Mouse (Mus musculus) liver, adult (tissue): ENCODE results near the gene Ing3.

ENCODE experiments used
- GATA4 ChIP-seq: IDR thresholded peaks from 2 replicates; pipeline ENCODE4 v1.6.1; 2014; ENCODE audit warnings: mild to moderate bottlenecking, low read length; ENCODE audit not compliant: insufficient replicate concordance

The Ing3 gene

GRCm38 (mm10) chr6:22008346-22008745 lies 59.0 kb downstream of the Ing3 start:
- TF ChIP-seq GATA4, result no peak

- TF ChIP-seq GATA4, result no peak
These were observed 60.9 kb downstream of the Ing3 start for GRCm38 (mm10) chr6:22010258-22010657.

DNA sequence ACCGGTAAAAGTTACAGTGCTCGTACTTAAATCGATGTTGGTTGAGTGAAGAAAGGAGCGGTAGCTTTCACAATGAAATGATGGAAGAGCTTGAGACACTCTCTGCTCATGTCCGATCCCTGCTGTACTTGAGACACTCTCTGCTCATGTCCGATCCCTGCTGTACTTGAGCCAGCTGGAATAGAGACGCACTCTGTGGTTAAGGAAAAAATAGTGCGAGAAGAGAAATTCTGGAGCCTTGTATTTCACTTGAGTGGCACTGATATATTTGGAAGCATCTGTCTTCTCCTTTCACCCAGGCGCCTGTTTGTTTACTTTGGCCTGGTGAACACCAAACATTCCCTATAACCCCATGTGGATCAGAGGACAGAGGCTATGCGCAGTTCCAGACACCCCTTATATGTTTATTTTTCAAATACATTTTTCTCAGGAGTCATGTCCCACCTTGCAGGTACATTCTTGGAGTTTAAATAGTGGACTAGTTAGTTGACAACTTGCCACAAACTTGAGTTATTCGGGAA lies 61.5 kb downstream of the Ing3 start:
- no peak for TF ChIP-seq GATA4

DNA sequence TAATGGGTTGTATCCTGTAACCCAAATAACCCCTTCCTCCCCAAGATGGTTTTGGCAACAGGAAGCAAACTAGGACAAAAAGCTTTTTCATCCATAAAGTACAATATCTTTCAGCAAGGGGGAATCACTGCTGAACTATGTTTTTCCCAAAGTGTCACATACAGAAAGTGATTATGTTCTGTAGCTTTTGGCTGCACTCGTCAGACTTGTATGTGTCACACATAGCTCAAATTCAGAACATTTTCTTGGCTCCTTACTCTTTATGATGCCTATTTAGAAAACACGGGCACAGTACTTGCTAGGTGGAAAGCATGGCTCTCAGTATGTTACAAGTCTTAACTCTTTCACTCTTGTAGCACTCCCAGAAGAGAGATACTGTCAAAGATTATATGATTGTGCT lies 62.2 kb downstream of the Ing3 start:
- no peak for TF ChIP-seq GATA4

GRCm38 (mm10) chr6:22012099-22012498 lies 62.7 kb downstream of the Ing3 start:
- TF ChIP-seq GATA4, result no peak

- no peak for TF ChIP-seq GATA4
These were observed 63.1 kb downstream of the Ing3 start for GRCm38 (mm10) chr6:22012501-22012900.

DNA sequence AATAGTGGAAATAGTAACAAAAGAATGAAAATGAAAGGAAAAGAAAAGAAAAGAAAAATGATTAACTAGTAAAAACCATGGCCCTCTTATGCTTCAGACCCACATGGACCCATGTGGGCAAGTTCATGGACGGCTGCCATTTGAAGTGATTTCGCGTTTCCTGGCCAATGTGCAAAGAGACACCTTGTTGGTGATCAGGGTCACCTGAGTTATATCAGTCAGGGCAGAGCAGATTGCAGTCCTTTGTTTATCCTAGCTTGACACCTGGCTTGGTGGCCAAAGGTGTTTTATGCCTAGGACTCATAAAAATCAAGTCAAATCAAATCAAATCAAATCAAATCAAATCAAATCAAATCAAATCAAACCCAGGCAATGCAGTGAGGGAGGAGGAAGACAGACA lies 64.0 kb downstream of the Ing3 start:
- TF ChIP-seq GATA4, result no peak

- TF ChIP-seq GATA4, result no peak
These were observed 65.0 kb downstream of the Ing3 start for GRCm38 (mm10) chr6:22014291-22014911.

GRCm38 (mm10) chr6:22017631-22018030 lies 68.3 kb downstream of the Ing3 start:
- no peak for TF ChIP-seq GATA4

DNA sequence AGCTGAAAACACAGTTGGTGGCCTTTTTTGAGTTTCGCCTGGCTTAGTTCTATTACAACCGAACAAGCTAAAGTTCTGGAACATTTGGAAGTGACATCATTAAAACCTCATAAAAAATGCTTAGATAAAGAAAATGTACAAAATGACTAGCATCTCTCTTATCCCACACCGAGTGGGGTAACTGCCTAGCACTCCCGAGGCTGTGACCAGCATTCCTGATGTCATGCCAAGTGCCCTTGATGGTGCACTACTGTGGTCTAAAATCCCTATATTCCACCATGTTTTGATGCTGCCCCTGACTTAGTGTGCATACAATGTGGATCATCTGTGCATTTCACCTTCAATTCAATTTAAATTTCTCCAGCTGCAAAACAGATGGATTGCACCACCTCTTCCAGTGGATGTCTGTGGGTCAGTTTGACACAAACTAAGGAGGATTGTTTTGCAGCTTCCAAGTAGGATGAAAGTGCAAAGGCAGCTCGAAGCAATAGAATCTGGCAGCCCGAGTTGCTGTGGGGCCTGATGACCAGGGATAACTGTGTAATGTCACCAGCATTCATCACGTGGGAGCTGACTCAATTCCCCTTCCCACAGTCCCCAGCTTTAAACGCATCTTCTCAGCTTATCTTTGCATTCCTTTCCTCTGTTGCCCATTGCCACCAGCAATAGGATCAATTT lies 69.5 kb downstream of the Ing3 start:
- TF ChIP-seq GATA4, result no peak

- TF ChIP-seq GATA4, result no peak
These were observed 70.3 kb downstream of the Ing3 start for GRCm38 (mm10) chr6:22019637-22020036.

GRCm38 (mm10) chr6:22020696-22021095 lies 71.3 kb downstream of the Ing3 start:
- no peak for TF ChIP-seq GATA4

GRCm38 (mm10) chr6:22021315-22021714 lies 71.9 kb downstream of the Ing3 start:
- no peak for TF ChIP-seq GATA4

- TF ChIP-seq GATA4, result no peak
These were observed 74.8 kb downstream of the Ing3 start for GRCm38 (mm10) chr6:22024168-22024567.
